Mouse (Mus musculus) lung, embryonic 16.5 days (tissue): ENCODE measurements around the gene Heatr5a. TPM values are rescaled to one million over a fixed set of nuclear protein-coding genes. Genes with fewer than 3 reads are reported as not detected.

ENCODE experiments used
- ATAC-seq: fragments of 200-750 bp; cut with Nextera tagmentation; 2 replicates; pipeline ENCODE4 v1.8.0; 2017; ENCODE audit warnings: low read depth, mild to moderate bottlenecking, moderate library complexity
- H3K27ac ChIP-seq: fragments of 300-500 bp; sonication (generic); 2 replicates; pipeline ENCODE4 v1.5.1; 2014; ENCODE audit warnings: mild to moderate bottlenecking, control low read depth, low read length
- H3K27me3 ChIP-seq: fragments of 300-500 bp; sonication (generic); 2 replicates; pipeline ENCODE4 v1.6.1; 2014; ENCODE audit warnings: low read depth, low read length, mixed read lengths; ENCODE audit not compliant: control insufficient read depth, insufficient read depth
- H3K36me3 ChIP-seq: fragments of 300-500 bp; sonication (generic); 2 replicates; pipeline ENCODE4 v1.6.1; 2014; ENCODE audit warnings: low read length; ENCODE audit not compliant: control insufficient read depth, insufficient read depth
- H3K4me1 ChIP-seq: fragments of 300-500 bp; sonication (generic); replicated peaks from 2 replicates; pipeline ENCODE4 v1.6.1; 2014; ENCODE audit warnings: low read length, mixed read lengths; ENCODE audit not compliant: control insufficient read depth, insufficient read depth
- H3K4me2 ChIP-seq: fragments of 300-500 bp; sonication (generic); 2 replicates; pipeline ENCODE4 v1.6.1; 2014; ENCODE audit warnings: low read depth, low read length, control low read depth
- H3K4me3 ChIP-seq: fragments of 300-500 bp; sonication (generic); 2 replicates; pipeline ENCODE4 v1.5.1; 2014; ENCODE audit warnings: mild to moderate bottlenecking, low read length, control low read depth
- H3K9ac ChIP-seq: fragments of 300-500 bp; sonication (generic); 2 replicates; pipeline ENCODE4 v1.6.1; 2014; ENCODE audit warnings: low read length, control low read depth
- H3K9me3 ChIP-seq: fragments of 300-500 bp; sonication (generic); 2 replicates; pipeline ENCODE4 v1.6.1; 2016; ENCODE audit warnings: low read length; ENCODE audit not compliant: control insufficient read depth
- WGBS: fragments of 180-500 bp; shearing (Covaris S2); extraction: QIAGEN DNeasy Blood & Tissue Kit; methylation state at CpG from one replicate; pipeline ENCODE4 v1.1.7; 2014; 5-methylcytosine and 5-hydroxymethylcytosine counted together
- polyA plus RNA-seq: library from polyadenylated mRNA; unstranded; fragments of >200 nt; fragmentation: Nextera tagmentation; extraction: Ambion mirVana; gene quantifications from 2 replicates; pipeline ENCODE4 v1.2.1, GENCODE M21; 2015

The Heatr5a gene
- polyA plus RNA-seq, 1 experiment from 2014 or later: 14.9 TPM

DNA sequence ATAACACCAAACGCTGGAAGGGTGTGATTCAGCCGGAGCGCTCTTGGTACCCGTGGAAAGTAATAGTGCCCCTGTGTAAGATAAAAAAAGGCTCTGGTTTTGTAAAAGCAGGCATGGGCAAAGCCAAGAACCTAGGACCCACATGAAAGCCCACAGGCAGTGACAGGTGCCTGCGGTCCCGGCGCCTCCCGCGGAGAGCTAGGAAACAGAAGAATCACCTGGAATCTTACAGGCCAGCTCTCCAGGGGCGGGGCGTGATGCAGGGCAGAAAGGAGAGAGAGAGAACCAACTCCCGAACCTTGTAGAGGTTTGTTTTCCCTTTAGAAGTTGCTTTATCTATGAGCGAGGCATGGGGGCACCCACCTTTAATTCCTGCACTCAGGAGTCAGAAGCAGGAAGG, 139.2 kb downstream of the Heatr5a start:
- Histone ChIP-seq H3K4me1 (peaks cover 18% of the 10 kb centered on the region), H3K27ac (no peak overlapping the region), H3K9me3 (no peaks in the 10 kb centered on the region), H3K27me3 (no peaks in the 10 kb centered on the region), H3K36me3 (no peaks in the 10 kb centered on the region), H3K4me2 (no peak overlapping the region), H3K4me3 (no peak overlapping the region), H3K9ac (no peak overlapping the region)
- 78% methylated on average over 13 of the region's 13 CpGs for WGBS
- ATAC-seq: no peak

DNA sequence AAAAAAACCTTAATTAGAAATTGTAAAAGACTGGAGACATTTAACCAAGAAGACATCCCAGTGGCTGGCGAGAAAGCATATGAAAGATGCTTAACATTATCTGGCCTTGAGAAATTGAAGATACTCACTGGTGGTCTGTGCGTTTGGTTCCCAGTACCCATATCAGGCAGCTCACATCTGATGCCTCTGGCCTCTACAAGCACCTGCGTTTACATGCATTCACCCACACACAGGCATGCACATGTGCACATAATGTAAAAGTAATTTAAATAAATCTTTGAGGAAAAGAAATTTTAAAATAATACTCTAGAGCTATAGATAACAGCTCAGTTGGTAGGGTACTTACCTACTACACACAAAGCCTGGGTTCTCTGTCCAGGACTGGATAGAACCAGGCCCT, 139.8 kb downstream of the Heatr5a start:
- no peak overlapping the region for H3K27ac ChIP-seq
- no peak overlapping the region for H3K4me2 ChIP-seq
- no peak overlapping the region for H3K9ac ChIP-seq
- no peak overlapping the region for H3K4me3 ChIP-seq
- H3K9me3 ChIP-seq: no peaks in the 10 kb centered on the region
- no peaks in the 10 kb centered on the region for H3K27me3 ChIP-seq
- 90% methylated on average over 3 of the region's 3 CpGs for whole genome bisulfite sequencing
- H3K36me3 ChIP-seq: no peaks in the 10 kb centered on the region
- no peak for ATAC-seq
- H3K4me1 ChIP-seq: peaks cover 18% of the 10 kb centered on the region

DNA sequence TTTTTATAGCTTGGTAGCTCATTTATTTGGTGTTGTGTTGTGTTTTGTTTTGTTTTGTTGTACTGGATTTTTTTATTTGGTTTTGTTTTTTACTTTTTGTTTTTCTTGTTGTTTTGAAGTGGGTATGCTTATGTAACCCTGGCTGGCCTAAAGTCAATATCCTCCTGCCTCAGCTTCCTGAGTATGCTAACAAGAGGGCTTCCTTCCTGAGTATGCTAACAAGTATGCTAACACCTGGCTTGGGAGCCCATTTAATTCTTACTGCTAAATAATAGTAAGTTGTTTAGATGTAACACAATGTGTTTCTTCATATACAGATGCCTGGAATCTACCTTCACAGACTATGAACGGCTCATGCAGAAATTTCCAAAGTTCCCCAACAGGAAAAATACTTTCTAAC, 140.4 kb downstream of the Heatr5a start:
- H3K4me1 ChIP-seq: peaks cover 18% of the 10 kb centered on the region
- H3K27ac ChIP-seq: no peak overlapping the region
- H3K27me3 ChIP-seq: no peaks in the 10 kb centered on the region
- 79% methylated on average over 1 of the region's 1 CpGs for WGBS
- no peak overlapping the region for H3K9ac ChIP-seq
- no peak overlapping the region for H3K4me3 ChIP-seq
- no peaks in the 10 kb centered on the region; the same call in 1 of the 2 replicates for H3K36me3 ChIP-seq
- H3K9me3 ChIP-seq: no peaks in the 10 kb centered on the region
- H3K4me2 ChIP-seq: peak overlapping the region; percentile 78
- ATAC-seq: no peak

DNA sequence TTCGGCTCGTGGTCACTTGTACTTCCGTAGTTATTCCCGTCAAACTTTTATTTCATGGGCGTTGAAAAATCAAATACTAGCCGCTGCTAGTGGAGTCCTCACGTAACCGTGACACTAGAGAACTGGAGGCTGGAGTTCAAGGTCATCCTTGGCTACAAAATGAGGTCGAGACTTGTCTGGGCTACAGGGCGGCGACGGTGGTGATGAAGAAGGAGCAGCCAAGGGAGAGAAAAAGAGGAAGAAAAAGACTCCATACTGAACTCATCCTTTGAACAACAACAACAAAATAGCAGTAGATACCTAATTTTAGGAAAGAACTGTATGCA, 141.1 kb downstream of the Heatr5a start:
- H3K36me3 ChIP-seq: no peaks in the 10 kb centered on the region; the same call in none of the 2 replicates
- H3K4me2 ChIP-seq: peak overlapping the region; percentile 78
- peaks cover 18% of the 10 kb centered on the region for H3K4me1 ChIP-seq
- H3K9ac ChIP-seq: peak overlapping the region; percentile 99
- peak overlapping the region; percentile 98 for H3K4me3 ChIP-seq
- H3K27ac ChIP-seq: peak overlapping the region; percentile 100
- no peak for ATAC-seq
- H3K9me3 ChIP-seq: no peaks in the 10 kb centered on the region
- WGBS: 0% methylated on average over 12 of the region's 12 CpGs
- H3K27me3 ChIP-seq: no peaks in the 10 kb centered on the region

DNA sequence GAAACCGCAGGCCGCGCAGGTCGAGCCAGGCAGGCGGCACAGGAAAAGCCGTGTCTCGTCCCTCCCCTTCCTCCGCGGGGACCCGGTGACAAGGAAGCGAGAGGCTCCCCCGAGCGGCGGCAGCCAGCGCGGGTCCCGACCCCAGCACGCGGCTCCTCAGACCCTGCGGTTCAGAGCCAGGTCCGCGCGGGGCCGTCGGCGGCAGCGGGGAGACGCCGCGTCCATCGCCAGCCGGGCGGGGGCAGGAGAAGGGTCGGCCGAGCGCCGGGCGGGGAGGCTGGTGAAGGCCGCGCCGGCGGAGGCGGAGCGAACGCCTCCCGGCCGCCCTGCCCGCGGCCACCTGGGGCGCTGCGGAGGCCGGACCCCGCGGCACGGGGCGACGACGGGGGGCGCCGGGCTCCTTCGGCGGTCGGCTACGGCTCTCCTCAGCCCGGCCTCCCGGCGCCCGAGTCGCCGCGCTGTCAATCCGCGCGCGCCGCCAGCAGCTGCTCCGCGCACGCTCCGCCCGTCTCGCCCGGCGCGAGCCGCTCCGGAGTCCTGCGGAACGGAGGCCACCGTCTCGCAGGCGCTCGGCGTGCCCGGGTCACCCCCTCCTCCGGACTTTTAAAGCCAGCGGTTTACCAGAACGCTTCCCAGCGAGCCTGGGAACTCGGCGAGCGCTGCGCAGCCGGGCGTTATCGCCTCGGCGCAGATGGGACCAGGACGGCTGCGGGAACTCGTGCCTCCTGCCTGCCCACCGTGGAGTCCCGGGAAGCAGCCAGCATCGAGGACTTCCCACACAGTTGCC, 141.6 kb downstream of the Heatr5a start, which contains the start of gene Hectd1:
Gene Hectd1, minus strand, starts transcription at position 247 of the 787 bp plus-strand sequence.
- Histone ChIP-seq H3K27ac (peak within 1 kb of the TSS; percentile 100), H3K4me3 (peak within 1 kb of the TSS; percentile 98), H3K4me1 (peaks cover 18% of the 10 kb centered on the region), H3K4me2 (peak within 1 kb of the TSS; percentile 78), H3K9ac (peak within 1 kb of the TSS; percentile 99), H3K36me3 (no peaks in the 10 kb centered on the region; the same call in none of the 2 replicates), H3K9me3 (no peaks in the 10 kb centered on the region), H3K27me3 (no peaks in the 10 kb centered on the region)
- under 1% methylated on average over 56 of the region's 114 CpGs for WGBS
- peak; percentile 97 for ATAC-seq

DNA sequence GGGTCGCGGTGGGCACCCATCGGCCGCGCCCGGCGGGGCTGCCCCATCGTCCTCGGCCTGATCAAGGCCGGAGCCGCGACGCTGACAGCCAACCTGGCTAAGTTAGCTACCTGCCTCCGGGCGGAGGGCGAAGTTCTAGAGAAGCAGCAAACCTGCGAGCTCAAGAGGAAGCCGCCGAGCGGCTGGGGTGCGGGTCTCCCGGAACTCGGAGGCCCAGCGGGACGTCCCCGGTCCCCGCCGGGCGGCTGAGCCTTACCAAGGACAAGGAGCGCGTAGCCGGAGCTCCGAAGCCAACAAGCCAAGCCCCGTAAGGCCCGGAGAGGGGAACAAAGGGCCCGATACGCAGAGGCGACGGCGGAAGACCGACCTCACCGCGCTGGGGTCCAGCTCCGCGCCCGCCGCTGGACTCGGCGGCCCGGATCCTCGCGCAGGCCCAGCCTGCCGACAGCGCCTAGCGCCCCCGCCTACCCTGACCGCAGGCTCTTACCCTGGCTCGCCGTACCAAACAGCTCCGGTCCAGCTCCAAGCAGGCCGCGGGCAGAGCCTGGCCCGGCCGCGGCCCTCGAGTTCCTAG, 142.3 kb downstream of the Heatr5a start:
- H3K36me3 ChIP-seq: no peaks in the 10 kb centered on the region; the same call in none of the 2 replicates
- peak overlapping the region; percentile 98 for H3K4me3 ChIP-seq
- peak overlapping the region; percentile 78 for H3K4me2 ChIP-seq
- no peak for ATAC-seq
- peak overlapping the region; percentile 100 for H3K27ac ChIP-seq
- WGBS: 0% methylated on average over 58 of the region's 66 CpGs
- H3K9ac ChIP-seq: peak overlapping the region; percentile 99
- H3K9me3 ChIP-seq: no peaks in the 10 kb centered on the region
- H3K4me1 ChIP-seq: peaks cover 18% of the 10 kb centered on the region
- no peaks in the 10 kb centered on the region for H3K27me3 ChIP-seq

DNA sequence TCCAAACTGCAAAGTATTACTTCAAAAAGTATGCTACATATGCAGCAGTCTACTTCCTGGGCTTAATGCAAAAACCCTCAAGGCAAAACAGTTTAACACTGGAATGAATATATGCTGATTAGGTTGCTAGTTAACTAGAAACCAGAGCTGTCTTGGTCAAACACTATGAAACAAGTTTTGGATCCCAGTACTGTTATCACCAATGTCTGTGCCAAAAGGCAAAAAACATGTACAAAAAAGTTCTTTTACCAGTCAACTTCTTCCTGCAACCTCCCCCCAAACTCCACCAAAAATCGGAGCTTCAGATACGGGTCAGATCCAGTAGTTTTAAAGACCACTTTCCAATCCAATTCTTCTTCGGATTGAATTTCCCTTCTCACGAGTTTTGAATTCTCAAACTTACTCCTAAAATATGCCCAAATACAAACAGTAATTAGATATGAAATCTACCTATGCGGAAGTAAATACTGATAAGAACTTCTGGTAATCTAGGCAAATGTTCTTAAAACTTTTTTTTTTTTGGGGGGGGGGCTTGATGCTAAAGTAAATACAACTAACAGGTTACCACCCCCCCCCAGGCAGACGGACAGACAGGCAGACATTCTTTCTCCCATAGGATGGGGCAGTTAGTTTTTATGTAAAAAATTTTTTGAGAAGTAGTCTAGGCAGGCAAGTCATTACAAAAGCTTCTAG, 143.0 kb downstream of the Heatr5a start:
- peak overlapping the region; percentile 99 for H3K9ac ChIP-seq
- 7% methylated on average over 6 of the region's 6 CpGs for WGBS
- H3K9me3 ChIP-seq: no peaks in the 10 kb centered on the region
- H3K27me3 ChIP-seq: no peaks in the 10 kb centered on the region
- peak overlapping the region; percentile 100 for H3K27ac ChIP-seq
- H3K36me3 ChIP-seq: no peaks in the 10 kb centered on the region; the same call in none of the 2 replicates
- peaks cover 18% of the 10 kb centered on the region for H3K4me1 ChIP-seq
- peak overlapping the region; percentile 78 for H3K4me2 ChIP-seq
- peak overlapping the region; percentile 98 for H3K4me3 ChIP-seq
- ATAC-seq: no peak
